Mouse (Mus musculus): ENCODE data around the gene Sspo.

The Sspo gene

DNA sequence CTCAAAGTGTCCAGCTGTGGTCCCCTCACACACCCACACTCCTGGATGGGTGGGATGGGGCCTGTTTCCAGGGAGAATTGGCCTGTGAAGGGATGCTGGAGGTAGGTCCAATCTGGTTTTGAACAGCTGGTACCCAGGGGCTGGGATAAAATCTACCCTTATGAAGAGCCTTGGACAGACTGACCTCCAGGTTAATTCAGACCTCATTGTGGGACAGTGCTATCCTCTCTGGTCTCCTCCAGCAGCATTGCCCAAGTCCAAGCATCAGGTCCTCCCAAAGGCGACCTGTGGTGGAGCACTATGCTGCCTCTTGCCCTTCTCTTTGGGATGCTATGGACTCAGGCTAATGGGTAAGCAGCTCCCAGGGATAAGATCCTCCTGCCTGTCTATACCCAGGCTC lies at the start of gene Sspo:
Gene Sspo (plus strand): TSS at position 301 of the 400 bp plus-strand sequence.
- DNase-seq (ENCODE audit: low spot score in 2 of 2): no peak

GRCm38 (mm10) chr6:48399906-48400305 lies 48.1 kb upstream of the Sspo start:
- DNase-seq (ENCODE audit: low spot score in 2 of 2): no peak

DNA sequence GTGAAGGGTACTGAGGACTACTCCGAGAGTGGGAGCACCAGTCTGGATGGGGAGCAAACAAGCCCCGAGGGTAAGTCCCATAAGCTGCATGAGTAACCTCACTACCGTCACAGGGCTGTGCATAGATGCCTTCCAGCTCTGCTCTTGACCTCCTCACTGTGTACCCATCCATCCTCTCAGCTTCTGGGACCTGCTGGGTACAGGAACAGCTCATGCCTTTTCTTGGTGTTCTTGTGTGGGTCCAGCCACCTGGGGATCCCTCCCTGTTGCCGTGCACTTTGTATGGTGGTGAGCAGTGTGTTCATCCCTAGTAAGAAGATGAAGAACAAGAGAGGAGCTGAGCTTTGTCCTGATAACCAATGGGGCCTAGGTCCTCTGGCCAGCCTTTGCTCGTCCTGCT lies 44.0 kb upstream of the Sspo start:
- no peak for DNase-seq (ENCODE audit: low spot score in 2 of 2)

DNA sequence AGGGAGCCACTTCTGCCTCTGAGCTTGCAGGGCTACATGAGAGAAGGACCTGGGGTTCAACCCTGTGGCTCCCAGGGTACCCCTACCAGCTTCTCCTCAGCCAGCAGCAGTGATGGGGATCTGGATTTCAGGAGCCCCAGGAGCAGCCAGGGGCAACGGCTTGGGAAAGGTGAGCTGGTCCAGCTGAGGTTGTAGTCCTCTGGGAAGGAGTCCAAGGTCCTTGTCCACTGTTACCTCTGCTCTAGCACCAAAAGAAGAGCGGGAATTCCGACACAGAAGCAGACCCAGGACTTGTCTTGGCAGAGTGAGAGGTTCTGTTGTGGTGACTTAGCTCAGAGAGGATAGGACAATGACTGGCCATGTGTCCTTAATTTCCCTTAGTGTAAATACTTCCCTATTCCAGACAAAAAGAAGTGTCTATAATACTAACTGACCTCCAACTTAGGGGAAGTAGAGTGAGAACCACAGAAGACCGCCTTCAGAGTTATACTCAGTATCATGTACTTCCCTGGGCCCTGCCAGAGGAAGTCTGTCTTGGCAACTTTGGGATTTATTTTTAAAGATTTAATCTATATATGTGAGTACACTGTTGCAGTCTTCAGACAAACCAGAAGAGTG lies 38.2 kb upstream of the Sspo start:
- DNase-seq (ENCODE audit: low spot score in 2 of 2): no peak

DNA sequence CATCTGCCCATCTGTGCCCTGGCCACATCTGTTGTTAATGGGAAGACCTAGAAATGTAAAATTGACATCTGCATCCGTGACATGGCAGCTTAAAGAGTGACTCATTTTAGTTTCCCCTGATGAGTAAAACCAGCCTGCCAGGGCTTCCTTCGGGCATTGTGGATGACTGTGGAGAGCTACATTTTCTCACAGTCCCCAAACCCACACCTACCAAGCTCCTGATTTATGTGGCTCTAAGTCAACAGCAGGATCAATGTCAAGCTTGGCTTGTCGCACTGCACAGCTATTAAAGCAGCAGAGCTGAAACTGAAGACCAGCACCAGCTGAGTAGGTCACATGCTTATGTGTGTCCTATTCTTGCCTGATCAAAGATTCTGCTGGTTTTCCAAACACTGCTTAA lies 37.5 kb upstream of the Sspo start:
- no peak for DNase-seq (ENCODE audit: low spot score in 2 of 2)

DNA sequence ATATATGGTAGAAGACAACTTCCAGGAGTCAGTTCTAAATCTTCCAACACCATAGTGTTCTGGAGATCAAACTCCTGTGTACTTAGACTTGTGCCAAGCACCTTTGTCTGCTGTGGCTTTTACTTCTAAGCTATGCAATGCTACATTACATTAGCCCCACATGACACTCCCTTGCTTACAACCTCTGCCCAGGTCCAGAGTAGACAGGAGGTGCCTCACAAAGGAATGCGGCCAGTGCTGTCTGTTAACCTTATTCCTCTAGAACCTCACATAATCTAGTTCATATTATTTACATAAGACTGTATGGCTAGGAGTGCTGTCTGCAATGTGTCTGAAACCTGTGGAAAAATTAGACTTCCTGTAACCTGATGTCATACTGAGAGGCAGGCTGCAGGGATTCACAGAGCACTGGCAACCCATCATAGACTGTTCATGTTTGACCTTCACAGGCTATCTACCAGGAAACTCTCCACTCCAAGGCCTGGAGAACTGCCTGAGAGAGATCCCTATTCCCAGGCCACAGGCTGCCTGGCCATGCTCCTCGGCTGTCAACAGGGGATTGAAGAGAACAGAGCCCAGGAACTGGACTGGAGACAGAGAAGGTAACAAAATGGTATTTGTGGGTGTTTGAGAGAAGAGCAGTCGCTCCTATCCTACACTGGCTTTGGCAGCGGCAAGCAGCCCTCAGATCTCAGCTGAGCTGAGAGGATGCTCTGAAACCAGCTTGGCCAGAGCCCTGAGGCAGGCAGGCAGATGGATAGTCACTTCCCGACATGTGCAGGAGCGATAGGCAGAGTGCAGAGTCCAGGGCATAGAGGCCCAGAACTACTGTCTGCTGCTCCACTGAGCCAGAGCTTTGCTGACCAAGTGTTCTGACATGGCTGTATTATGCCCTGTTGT lies 36.6 kb upstream of the Sspo start:
- DNase-seq (ENCODE audit: low spot score in 2 of 2): peak; percentile 36 to 43

GRCm38 (mm10) chr6:48412147-48412546 lies 35.9 kb upstream of the Sspo start:
- no peak for DNase-seq (ENCODE audit: low spot score in 2 of 2)

- DNase-seq (ENCODE audit: low spot score in 2 of 2): no peak
These were observed 35.4 kb upstream of the Sspo start for GRCm38 (mm10) chr6:48412662-48413061.

DNA sequence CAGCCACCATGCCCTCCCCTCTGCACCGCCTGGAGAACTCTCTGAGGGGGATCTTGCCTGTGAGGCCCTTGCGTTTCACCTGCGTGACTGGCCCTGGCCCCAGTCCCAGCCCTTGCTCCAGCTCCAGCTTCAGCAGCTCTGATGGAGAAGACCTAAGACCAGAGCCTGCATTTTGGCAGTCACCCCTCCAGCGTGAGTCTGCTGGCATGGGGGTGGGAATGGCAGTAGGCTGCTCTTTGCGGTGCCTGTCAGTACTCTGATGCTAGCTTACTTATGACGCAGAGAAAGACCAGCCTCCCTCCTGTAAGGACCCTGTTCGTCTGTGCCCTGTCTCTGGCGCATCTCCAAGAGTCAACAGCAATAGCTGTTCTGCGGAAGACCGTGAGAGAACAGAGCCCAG lies 34.9 kb upstream of the Sspo start:
- no peak for DNase-seq (ENCODE audit: low spot score in 2 of 2)

DNA sequence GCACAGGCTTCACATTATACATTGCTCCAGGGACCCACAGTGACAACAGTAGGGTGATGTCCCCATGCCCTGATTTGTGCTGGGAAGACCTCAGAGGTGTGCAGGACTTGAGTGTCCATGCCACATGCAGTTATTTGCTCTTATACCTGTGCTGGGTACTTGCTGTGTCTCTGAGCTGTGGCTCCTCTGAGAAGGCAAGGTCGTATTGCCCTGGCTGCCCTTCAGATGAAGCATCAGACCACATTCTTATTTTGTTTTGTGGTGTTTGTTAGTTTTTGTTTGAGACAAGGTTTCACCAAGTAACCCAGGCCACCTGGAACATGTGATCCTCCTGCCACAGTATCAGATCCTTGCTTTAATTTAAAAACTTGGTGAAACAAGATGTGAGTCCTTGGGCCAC lies 33.1 kb upstream of the Sspo start:
- DNase-seq (ENCODE audit: low spot score in 2 of 2): no peak

DNA sequence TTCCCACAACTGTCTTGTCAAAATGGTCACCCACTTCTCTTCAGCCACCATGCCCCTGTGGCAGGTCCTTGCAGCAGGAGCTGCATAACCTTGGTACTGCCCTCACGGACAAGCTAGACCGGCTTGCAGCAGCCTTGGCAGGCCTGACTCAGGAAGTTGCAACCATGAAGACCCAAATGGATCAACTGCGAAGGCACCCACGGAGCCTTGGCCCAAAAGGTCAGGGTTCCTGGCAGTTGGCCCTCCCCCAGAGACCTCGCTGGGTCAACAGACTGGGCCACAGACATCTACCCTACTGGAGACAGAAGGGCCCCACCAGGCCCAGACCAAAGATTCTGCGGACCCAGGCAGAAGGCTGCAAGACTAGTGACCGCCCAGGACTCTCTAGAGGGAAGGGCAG lies 32.4 kb upstream of the Sspo start:
- no peak for DNase-seq (ENCODE audit: low spot score in 2 of 2)

- no peak for DNase-seq (ENCODE audit: low spot score in 2 of 2)
These were observed 31.5 kb upstream of the Sspo start for GRCm38 (mm10) chr6:48416486-48416885.

DNA sequence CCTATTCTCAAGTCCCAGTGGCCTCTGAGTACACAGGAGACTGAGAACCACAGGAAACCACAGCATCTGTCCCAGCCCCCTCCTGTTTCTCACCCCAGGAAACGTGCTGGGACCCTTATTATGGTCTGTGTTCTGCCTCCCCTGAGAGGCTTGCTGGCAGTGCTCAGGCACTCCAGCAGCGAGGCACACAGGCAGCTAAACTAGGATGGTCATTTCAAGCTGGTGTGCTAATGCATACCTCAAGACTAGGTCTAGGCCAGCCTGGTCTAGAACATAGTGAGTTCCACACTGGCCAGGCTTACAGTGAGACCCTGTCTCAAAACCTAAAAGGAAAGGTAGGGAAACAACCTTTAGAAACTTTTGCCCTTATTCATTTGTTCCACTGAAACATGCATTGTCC lies 27.4 kb upstream of the Sspo start:
- DNase-seq (ENCODE audit: low spot score in 2 of 2): no peak

DNA sequence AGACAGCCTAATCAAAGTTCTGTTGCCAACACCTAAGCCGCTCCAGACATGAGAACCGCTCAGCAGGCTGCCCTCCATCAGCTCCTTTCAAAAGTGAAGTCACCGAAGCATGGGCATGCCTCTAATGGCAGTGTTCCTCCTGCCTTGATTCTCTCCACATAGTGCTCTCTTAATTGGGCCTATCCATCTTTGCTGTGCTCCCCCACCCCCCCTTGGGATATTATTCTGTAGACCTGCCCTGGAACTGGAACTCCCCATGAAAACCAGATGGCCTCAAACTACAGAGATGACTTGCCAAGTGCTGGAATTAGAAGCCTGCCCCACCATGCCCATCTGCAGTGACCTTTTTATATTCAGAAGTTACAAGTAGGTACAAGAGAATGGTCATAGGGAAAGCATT lies 24.7 kb upstream of the Sspo start:
- DNase-seq (ENCODE audit: low spot score in 2 of 2): no peak

- DNase-seq (ENCODE audit: low spot score in 2 of 2): no peak
These were observed 24.0 kb upstream of the Sspo start for GRCm38 (mm10) chr6:48424074-48424473.

DNA sequence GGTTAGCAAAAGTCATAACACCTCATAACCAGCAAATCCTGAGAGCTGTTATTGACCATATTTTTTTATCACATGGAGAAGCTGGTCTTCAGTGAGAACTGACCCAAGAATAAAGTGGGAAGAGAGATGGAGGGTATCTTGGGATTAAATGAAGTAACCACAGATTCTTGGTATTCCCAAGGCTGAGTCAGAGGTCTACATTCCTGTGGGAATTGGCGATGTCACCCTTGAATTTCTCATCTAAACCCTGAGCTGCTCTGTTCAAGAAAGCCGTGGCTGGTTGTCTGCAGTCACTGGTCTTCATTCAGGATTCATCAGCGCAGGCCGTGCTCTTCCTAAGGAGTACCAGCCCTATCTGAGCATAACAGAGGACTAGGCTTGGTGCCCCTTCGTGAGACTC lies 21.1 kb upstream of the Sspo start:
- no peak for DNase-seq (ENCODE audit: low spot score in 2 of 2)

- peak; percentile 21 to 53 for DNase-seq (ENCODE audit: low spot score in 2 of 2)
These were observed 19.1 kb upstream of the Sspo start for GRCm38 (mm10) chr6:48428769-48429557.

DNA sequence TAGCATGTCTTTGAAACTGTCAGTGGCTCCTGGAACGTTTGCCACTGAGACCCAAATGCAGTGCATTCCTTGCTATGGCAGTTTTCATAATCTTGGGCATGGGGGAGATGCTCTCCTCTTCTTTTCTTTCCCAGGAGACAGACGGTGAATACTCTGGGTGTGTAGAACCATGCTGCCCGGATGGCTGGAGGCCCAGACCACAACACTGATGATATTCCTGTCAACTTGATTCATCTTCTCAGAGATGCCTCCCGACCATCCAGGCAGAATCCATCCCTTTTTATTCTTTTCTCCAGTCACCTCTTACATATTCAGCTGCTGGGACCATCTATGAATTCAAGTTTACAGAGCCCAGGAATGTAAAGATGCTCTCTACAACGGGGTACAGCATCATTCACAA lies 17.3 kb upstream of the Sspo start:
- no peak for DNase-seq (ENCODE audit: low spot score in 2 of 2)

GRCm38 (mm10) chr6:48432893-48433816 lies 14.9 kb upstream of the Sspo start:
- no peak for DNase-seq (ENCODE audit: low spot score in 2 of 2)

GRCm38 (mm10) chr6:48434651-48435050 lies 13.4 kb upstream of the Sspo start:
- no peak for DNase-seq (ENCODE audit: low spot score in 2 of 2)

DNA sequence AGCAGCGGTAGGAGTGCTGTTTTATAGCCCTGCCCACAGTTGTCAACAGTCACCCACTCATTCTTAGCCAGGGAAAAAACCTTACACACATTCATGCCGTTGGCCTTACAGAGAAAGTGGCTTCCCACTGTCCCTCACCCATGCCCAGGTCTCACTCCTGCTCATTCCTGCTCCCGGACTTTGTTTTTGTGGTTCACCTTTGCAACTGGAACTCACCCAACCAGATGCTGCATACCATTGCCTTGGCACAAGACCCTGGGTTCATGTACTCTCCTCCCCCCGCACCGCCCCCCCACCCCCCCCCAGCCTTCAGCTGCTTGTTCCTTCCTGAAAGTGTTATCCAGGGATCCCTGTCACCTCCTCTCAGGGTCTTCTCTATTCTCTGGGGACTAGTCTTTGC lies 12.9 kb upstream of the Sspo start:
- no peak for DNase-seq (ENCODE audit: low spot score in 2 of 2)

All from heart, adult 9 months (tissue).